22 mouse cellular contexts compared by ENCODE assay signal in the genomic region with DNA sequence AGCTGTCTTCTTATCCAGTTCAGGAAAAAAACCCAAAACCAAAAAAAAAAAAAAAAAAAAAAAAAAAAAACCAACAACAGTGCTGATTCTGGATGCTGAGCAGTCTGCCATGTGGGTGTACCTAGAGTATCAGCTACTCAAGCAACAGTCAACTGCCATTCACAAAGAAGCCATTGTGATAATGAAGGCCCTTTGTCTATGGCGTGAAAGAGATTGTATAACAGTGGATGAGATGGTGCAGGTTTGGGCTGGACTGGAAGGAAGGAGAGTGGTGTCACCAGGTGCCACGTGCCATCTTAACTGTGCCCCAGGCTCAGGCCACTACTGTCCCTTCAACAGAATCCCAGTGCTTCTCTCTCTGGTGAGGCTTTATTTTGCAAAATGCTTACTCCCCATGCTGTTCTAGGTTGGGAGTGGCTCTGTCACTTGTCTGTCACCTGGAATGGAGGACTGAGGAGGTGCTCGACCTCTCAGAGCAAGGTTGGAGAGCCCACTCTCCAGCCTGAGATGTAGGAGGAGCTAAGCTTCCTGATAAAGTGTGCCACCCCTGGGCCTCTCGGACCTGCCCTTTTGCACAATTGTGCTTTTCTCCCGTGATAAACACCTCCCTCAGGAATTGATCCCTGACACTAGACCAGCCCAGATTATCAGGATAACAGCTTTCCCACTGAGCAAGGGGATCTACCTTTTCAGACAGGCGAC. TPM values are rescaled to one million over a fixed set of nuclear protein-coding genes. Genes with fewer than 3 reads are reported as not detected.
DNase-seq lines count a peak whose midpoint lies in the region; ATAC-seq and TF ChIP-seq lines count a peak whose summit lies in the region.
"Had no signal": no experiment of that assay in that cellular context is flagged by ENCODE, and none has a peak within 500 bp of the region (broad histone marks: within the 10 kb centered on the region; RNA-seq: fewer than 3 reads in every experiment).

No protein-coding gene starts in this region.

- no peaks in the 10 kb centered on the region for H3K27me3 ChIP-seq in ES-Bruce4 (ENCODE audit: control insufficient read depth, insufficient read depth, low read length, poor library complexity, severe bottlenecking)
- H3K27me3 ChIP-seq in intestine, postnatal 0 days (replicated peaks; ENCODE audit: control insufficient read depth, insufficient read depth, low read length) = no peaks in the 10 kb centered on the region
- H3K27me3 ChIP-seq in forebrain, embryonic 13.5 days = no peaks in the 10 kb centered on the region
- H3K27me3 ChIP-seq in heart, embryonic 10.5 days (ENCODE audit: insufficient read depth, poor library complexity, severe bottlenecking) = no peaks in the 10 kb centered on the region
- H3K27me3 ChIP-seq: forebrain, embryonic 12.5 days; Patski had no signal

- H3K4me1 ChIP-seq in ES-Bruce4 (ENCODE audit: control insufficient read depth, insufficient read depth, low read length) (peaks cover 7% of the 10 kb centered on the region), ES-E14 (ENCODE audit: control insufficient read depth in 2 of 2, insufficient read depth in 2 of 2, low read length in 2 of 2, poor library complexity in 1 of 2) (peaks cover 2 to 13% of the 10 kb centered on the region in 2 experiments; a peak in 3 of 4 replicates)
- 0 out of 2 replicates have a peak, but pooled peaks cover 14% of the 10 kb centered on the region for H3K4me1 ChIP-seq in intestine, postnatal 0 days (replicated peaks; ENCODE audit: control insufficient read depth, insufficient read depth, low read length)
- no peaks in the 10 kb centered on the region for H3K4me1 ChIP-seq in forebrain, embryonic 13.5 days
- H3K4me1 ChIP-seq in heart, embryonic 10.5 days = peaks cover 23% of the 10 kb centered on the region
- H3K4me1 ChIP-seq: forebrain, embryonic 12.5 days; neural tube, embryonic 13.5 days had no signal

- H3K4me2 ChIP-seq in intestine, postnatal 0 days (replicated peaks; ENCODE audit: low read depth) = peak overlapping the region; percentile 24; the same call in 1 of the 2 replicates
- no peak overlapping the region for H3K4me2 ChIP-seq in forebrain, embryonic 13.5 days
- H3K4me2 ChIP-seq: forebrain, embryonic 12.5 days; liver, embryonic 11.5 days; neural tube, embryonic 13.5 days had no signal

- TF ChIP-seq CTCF in left cerebral cortex, adult 2 months (IDR thresholded peaks at IDR 0.05) = no peak
- no peak for TF ChIP-seq CTCF in ES-Bruce4 (IDR thresholded peaks at IDR 0.05; ENCODE audit: low read depth, low read length)
- no peak for TF ChIP-seq CTCF in intestine, postnatal 0 days (IDR thresholded peaks at IDR 0.05; ENCODE audit: low read depth)

- peak overlapping the region; percentile 5; the same call in 1 of the 2 replicates for H3K27ac ChIP-seq in left cerebral cortex, adult 2 months
- H3K27ac ChIP-seq in ES-Bruce4 (ENCODE audit: insufficient read depth, low read length) (no peak overlapping the region), ES-E14 (ENCODE audit: insufficient read depth, low read depth, low read length, poor library complexity, severe bottlenecking) (no peak overlapping the region)
- peak overlapping the region; percentile 21; the same call in 1 of the 2 replicates for H3K27ac ChIP-seq in intestine, postnatal 0 days (ENCODE audit: low read depth, low read length)
- H3K27ac ChIP-seq in forebrain, embryonic 13.5 days = no peak overlapping the region
- no peak overlapping the region for H3K27ac ChIP-seq in heart, embryonic 10.5 days
- H3K27ac ChIP-seq: forebrain, embryonic 12.5 days; neural tube, embryonic 13.5 days had no signal

- in situ Hi-C loops in ES-E14 (cut with MboI; ENCODE audit: low sequenced_read_pairs in 2 of 2, unreplicated experiment in 2 of 2) = no loop called here

- H3K36me3 ChIP-seq in ES-Bruce4 (ENCODE audit: control insufficient read depth, insufficient read depth, low read length, poor library complexity, severe bottlenecking) (no peaks in the 10 kb centered on the region), ES-E14 (ENCODE audit: control insufficient read depth, insufficient read depth, low read length, poor library complexity, severe bottlenecking) (no peaks in the 10 kb centered on the region)
- 0 out of 2 replicates have a peak, but pooled peaks cover 2% of the 10 kb centered on the region for H3K36me3 ChIP-seq in intestine, postnatal 0 days (ENCODE audit: control insufficient read depth, insufficient read depth)
- H3K36me3 ChIP-seq in forebrain, embryonic 13.5 days (ENCODE audit: poor library complexity, severe bottlenecking) = no peaks in the 10 kb centered on the region
- H3K36me3 ChIP-seq in heart, embryonic 10.5 days = no peaks in the 10 kb centered on the region
- H3K36me3 ChIP-seq: forebrain, embryonic 12.5 days; neural tube, embryonic 13.5 days had no signal

- 34% methylated on average over 6 of the region's 6 CpGs for WGBS in intestine, postnatal 0 days
- WGBS in forebrain, embryonic 13.5 days = 29% methylated on average over 6 of the region's 6 CpGs
- WGBS in heart, embryonic 10.5 days = 42% methylated on average over 6 of the region's 6 CpGs

- no peak overlapping the region for H3K9ac ChIP-seq in ES-Bruce4 (ENCODE audit: low read depth, poor library complexity, severe bottlenecking)
- H3K9ac ChIP-seq in ES-E14 (ENCODE audit: insufficient read depth, low read depth, low read length, poor library complexity, severe bottlenecking) = no peak overlapping the region
- no peak overlapping the region for H3K9ac ChIP-seq in intestine, postnatal 0 days (ENCODE audit: low read depth, low read length)
- no peak overlapping the region for H3K9ac ChIP-seq in forebrain, embryonic 13.5 days
- H3K9ac ChIP-seq: forebrain, embryonic 12.5 days; neural tube, embryonic 13.5 days had no signal

- TF ChIP-seq EP300 in ES-Bruce4 (IDR thresholded peaks at IDR 0.05; ENCODE audit: insufficient read depth, low read depth, low read length) = peak; percentile 88

- intact Hi-C loops in left cerebral cortex, adult 2 months (cut with DNase I) = no loop called here
- intact Hi-C loops in left cerebral cortex, postnatal 10 days (cut with DNase I) = no loop called here

- peak; percentile 76 for ATAC-seq in intestine, postnatal 0 days
- ATAC-seq in forebrain, embryonic 13.5 days = no peak
- ATAC-seq: CD4-positive, CD25-positive, alpha-beta regulatory T cell, adult 4 months; Patski had no signal

- TF ChIP-seq POLR2A in ES-Bruce4 (IDR thresholded peaks at IDR 0.05; ENCODE audit: insufficient read depth, low read length) = no peak

- H3K4me3 ChIP-seq in left cerebral cortex, adult 2 months = no peak overlapping the region
- H3K4me3 ChIP-seq in ES-Bruce4 (ENCODE audit: low read depth, low read length) = no peak overlapping the region
- no peak overlapping the region for H3K4me3 ChIP-seq in ES-E14 (ENCODE audit: insufficient read depth in 1 of 2, low read depth in 1 of 2, low read length in 2 of 2, poor library complexity in 1 of 2, severe bottlenecking in 1 of 2)
- no peak overlapping the region for H3K4me3 ChIP-seq in intestine, postnatal 0 days (ENCODE audit: low read depth, low read length)
- no peak overlapping the region for H3K4me3 ChIP-seq in forebrain, embryonic 13.5 days
- H3K4me3 ChIP-seq in heart, embryonic 10.5 days = no peak overlapping the region
- H3K4me3 ChIP-seq: forebrain, embryonic 12.5 days; neural tube, embryonic 13.5 days had no signal

- no peak for DNase-seq in left cerebral cortex, adult 2 months (ENCODE audit: extremely low spot score in 1 of 2, low spot score in 2 of 2)
- no peak for DNase-seq in left cerebral cortex, postnatal 10 days (ENCODE audit: extremely low spot score in 1 of 2, low spot score in 2 of 2)
- DNase-seq in ES-E14 (ENCODE audit: low read depth, low spot score) = peak; percentile 51
- no peak for DNase-seq in adrenal gland, adult 2 months
- DNase-seq in heart, embryonic 10.5 days (ENCODE audit: low spot score) = no peak
- DNase-seq: adrenal gland, adult 8-10 months; cerebellum, adult 18-20 months; heart, postnatal 36 days; kidney, postnatal 14 days; left cerebral cortex, postnatal 4 days; right cerebral cortex, postnatal 4 days had no signal

- H3K9me3 ChIP-seq in ES-Bruce4 (replicated peaks; ENCODE audit: control insufficient read depth, insufficient read depth, low read length, poor library complexity, severe bottlenecking) (no peaks in the 10 kb centered on the region), ES-E14 (ENCODE audit: control insufficient read depth, insufficient read depth, low read depth, low read length) (no peaks in the 10 kb centered on the region)
- no peaks in the 10 kb centered on the region for H3K9me3 ChIP-seq in intestine, postnatal 0 days (ENCODE audit: control insufficient read depth)
- no peaks in the 10 kb centered on the region for H3K9me3 ChIP-seq in forebrain, embryonic 13.5 days (replicated peaks)
- no peaks in the 10 kb centered on the region for H3K9me3 ChIP-seq in heart, embryonic 10.5 days
- H3K9me3 ChIP-seq: forebrain, embryonic 12.5 days; neural tube, embryonic 13.5 days had no signal

TF ChIP-seq in ES-E14, 5 proteins besides CTCF, POLR2A, EP300 and RAD21:
- TF ChIP-seq ZC3H11A (IDR thresholded peaks at IDR 0.05; ENCODE audit: borderline replicate concordance, low read depth, low read length) = no peak
- TF ChIP-seq ZNF384 (IDR thresholded peaks at IDR 0.05; ENCODE audit: low read depth, low read length) = peak; percentile 96
TF ChIP-seq in ES-E14: peak in this region for 1.

RNA-seq across cellular contexts. Expression of gene 5330417H12Rik, which starts 55.3 kb away (rescaled TPM):
- total RNA-seq in left cerebral cortex, adult 2 months (2021) = not detected
- total RNA-seq in left cerebral cortex, postnatal 10 days (2021) = not detected
- polyA plus RNA-seq in ES-Bruce4 (2011; ENCODE audit: insufficient read depth, insufficient read length, low read depth, missing spikeins) = not detected in 2 replicates
- not detected in 2 replicates for total RNA-seq in ES-E14 (2012; rRNA removed)
- not detected in 2 replicates for polyA plus RNA-seq in intestine, postnatal 0 days (2015; fragmentation: Nextera tagmentation; extraction: Ambion mirVana)
- total RNA-seq in adrenal gland, adult 2 months (2021) = not detected
- polyA plus RNA-seq in adrenal gland, adult 2 months (2012; rRNA removed) = not detected in 2 replicates
- not detected in 2 replicates for polyA plus RNA-seq in forebrain, embryonic 13.5 days (2015; fragmentation: Nextera tagmentation; extraction: Ambion mirVana)
- polyA plus RNA-seq in heart, embryonic 10.5 days (2016; fragmentation: Nextera tagmentation; extraction: Ambion mirVana) = 0.15 TPM in 1 of 2 replicates, not detected in the other
- total RNA-seq: adrenal gland, adult 8-10 months; gastrocnemius, adult 18-20 months; heart, postnatal 36 days; layer of hippocampus, postnatal 25 days; left cerebral cortex, postnatal 4 days; monocyte, adult 5-6 weeks had no signal
- polyA plus RNA-seq: CD4-positive, CD25-positive, alpha-beta regulatory T cell, adult 4 months; forebrain, embryonic 12.5 days; neural tube, embryonic 13.5 days; Patski had no signal

Comparison
In these comparisons a context has a peak if more than half of its experiments do, and no peak if none do; other contexts are left out.
1. H3K27ac ChIP-seq: peak in left cerebral cortex, adult 2 months (single experiment) and intestine, postnatal 0 days (single experiment); none in ES-Bruce4 (single experiment), ES-E14 (single experiment), forebrain, embryonic 13.5 days (single experiment) and heart, embryonic 10.5 days (single experiment).